Mouse (Mus musculus) brain, embryonic 14.5 days (tissue): Measurements from ENCODE around the gene Eif2d. TPM values are rescaled to one million over a fixed set of nuclear protein-coding genes. Genes with fewer than 3 reads are reported as not detected.

Experiments
- DNase-seq: peaks from one replicate; pipeline ENCODE4 v3.0.0-alpha.2; 2011; ENCODE audit warnings: low read depth
- CTCF ChIP-seq: fragments of 200-500 bp; IDR thresholded peaks from 2 replicates; pipeline ENCODE4 v1.5.1; 2012; ENCODE audit warnings: inconsistent platforms, mild to moderate bottlenecking, moderate library complexity, borderline replicate concordance; ENCODE audit not compliant: insufficient read depth, insufficient read length; ENCODE audit errors: extremely low read depth
- POLR2A ChIP-seq: fragments of 200-500 bp; IDR thresholded peaks from 2 replicates; pipeline ENCODE4 v1.6.1; 2012; ENCODE audit warnings: mild to moderate bottlenecking, inconsistent platforms, borderline replicate concordance; ENCODE audit not compliant: poor library complexity, insufficient read depth, insufficient read length, severe bottlenecking; ENCODE audit errors: extremely low read depth
- polyA plus RNA-seq: library from polyadenylated mRNA; depleted of rRNA; stranded (reverse); fragments of >200 nt; gene quantifications from 2 replicates; pipeline ENCODE4 v1.2.3, GENCODE M21; 2012

Eif2d gene
- polyA plus RNA-seq, 1 experiment = 53.0 TPM

- TF ChIP-seq POLR2A = no peak
- TF ChIP-seq CTCF = no peak
- no peak for DNase-seq
Measured at GRCm38 (mm10) chr1:131198417-131198960, 45.5 kb downstream of the Eif2d start.

GRCm38 (mm10) chr1:131199118-131199821 lies 46.3 kb downstream of the Eif2d start:
- peak; percentile 25 for DNase-seq
- TF ChIP-seq CTCF (no peak), POLR2A (no peak)

GRCm38 (mm10) chr1:131199976-131200375 lies 47.0 kb downstream of the Eif2d start:
- TF ChIP-seq POLR2A (no peak), CTCF (no peak)
- no peak for DNase-seq

GRCm38 (mm10) chr1:131200588-131200987 lies 47.6 kb downstream of the Eif2d start:
- TF ChIP-seq POLR2A (no peak), CTCF (no peak)
- DNase-seq = peak; percentile 42

- TF ChIP-seq CTCF (no peak), POLR2A (no peak)
- DNase-seq = no peak
Measured at GRCm38 (mm10) chr1:131201391-131201790, 48.4 kb downstream of the Eif2d start.

- DNase-seq = no peak
- TF ChIP-seq CTCF (no peak), POLR2A (no peak)
Measured at GRCm38 (mm10) chr1:131204461-131204860, 51.5 kb downstream of the Eif2d start.

GRCm38 (mm10) chr1:131206342-131206741 lies 53.4 kb downstream of the Eif2d start:
- no peak for DNase-seq
- TF ChIP-seq POLR2A (no peak), CTCF (no peak)

GRCm38 (mm10) chr1:131207531-131207930 lies 54.5 kb downstream of the Eif2d start:
- DNase-seq = peak; percentile 77
- TF ChIP-seq POLR2A (no peak), CTCF (peak; percentile 82)

- TF ChIP-seq POLR2A (no peak), CTCF (no peak)
- DNase-seq = no peak
Measured at GRCm38 (mm10) chr1:131208081-131208480, 55.1 kb downstream of the Eif2d start.

GRCm38 (mm10) chr1:131208800-131209199 lies 55.8 kb downstream of the Eif2d start:
- no peak for DNase-seq
- TF ChIP-seq CTCF (no peak), POLR2A (no peak)

GRCm38 (mm10) chr1:131209971-131210426 lies 57.0 kb downstream of the Eif2d start:
- DNase-seq = peak; percentile 55
- TF ChIP-seq POLR2A = no peak
- TF ChIP-seq CTCF = no peak

GRCm38 (mm10) chr1:131211655-131212054 lies 58.7 kb downstream of the Eif2d start:
- DNase-seq = no peak
- no peak for TF ChIP-seq CTCF
- TF ChIP-seq POLR2A = no peak
